Mouse (Mus musculus): ENCODE data around the gene Krt83.
"Not testable (repeated sequence)": the region's sequence is repeated elsewhere in the genome, so short reads cannot be mapped to it uniquely, and the experiment has no call there.

The Krt83 gene

GRCm38 (mm10) chr15:101491431-101491830, at the start of gene Krt83:
Krt83 (minus strand) TSS chr15:101491512.
- in situ Hi-C loops (cut with MboI; ENCODE audit: low sequenced_read_pairs) = no loop called here

- in situ Hi-C loops (cut with MboI; ENCODE audit: low sequenced_read_pairs) = no loop called here
These were observed 47.2 kb upstream of the Krt83 start for GRCm38 (mm10) chr15:101538580-101538900.

GRCm38 (mm10) chr15:101537864-101538579, 46.7 kb upstream of the Krt83 start:
- in situ Hi-C loops (cut with MboI; ENCODE audit: low sequenced_read_pairs) = no loop called here

GRCm38 (mm10) chr15:101536054-101536850, 44.9 kb upstream of the Krt83 start:
- in situ Hi-C loops (cut with MboI; ENCODE audit: low sequenced_read_pairs) = no loop called here

GRCm38 (mm10) chr15:101532720-101533119, 41.4 kb upstream of the Krt83 start, which contains the start of gene Krt84:
Krt84 (minus strand) TSS chr15:101532820.
- in situ Hi-C loops (cut with MboI; ENCODE audit: low sequenced_read_pairs) = no loop called here

GRCm38 (mm10) chr15:101522556-101523232, 31.4 kb upstream of the Krt83 start:
- in situ Hi-C loops (cut with MboI; ENCODE audit: low sequenced_read_pairs) = loop anchor here (5.0 to 10.0 kb wide), 2 partner anchors 460 to 542 kb away; no protein-coding TSS in a partner anchor

- in situ Hi-C loops (cut with MboI; ENCODE audit: low sequenced_read_pairs) = loop anchor here (5.0 to 10.0 kb wide), 2 partner anchors 463 to 545 kb away; no protein-coding TSS in a partner anchor
These were observed 28.5 kb upstream of the Krt83 start for GRCm38 (mm10) chr15:101519792-101520191.

GRCm38 (mm10) chr15:101517161-101517560, 25.8 kb upstream of the Krt83 start, which contains the start of gene Gm49425:
Gm49425 (minus strand) TSS chr15:101517261.
- in situ Hi-C loops (cut with MboI; ENCODE audit: low sequenced_read_pairs) = not testable (repeated sequence)

GRCm38 (mm10) chr15:101508247-101508646, 16.9 kb upstream of the Krt83 start:
- in situ Hi-C loops (cut with MboI; ENCODE audit: low sequenced_read_pairs) = no loop called here

GRCm38 (mm10) chr15:101506896-101507758, 15.8 kb upstream of the Krt83 start:
- in situ Hi-C loops (cut with MboI; ENCODE audit: low sequenced_read_pairs) = no loop called here

GRCm38 (mm10) chr15:101497181-101497580, 5.9 kb upstream of the Krt83 start:
- in situ Hi-C loops (cut with MboI; ENCODE audit: low sequenced_read_pairs) = no loop called here

GRCm38 (mm10) chr15:101495266-101495665, 4.0 kb upstream of the Krt83 start:
- in situ Hi-C loops (cut with MboI; ENCODE audit: low sequenced_read_pairs) = no loop called here

- in situ Hi-C loops (cut with MboI; ENCODE audit: low sequenced_read_pairs) = no loop called here
These were observed 2.9 kb upstream of the Krt83 start for GRCm38 (mm10) chr15:101494203-101494602.

GRCm38 (mm10) chr15:101493713-101494112, 2.4 kb upstream of the Krt83 start:
- in situ Hi-C loops (cut with MboI; ENCODE audit: low sequenced_read_pairs) = no loop called here

GRCm38 (mm10) chr15:101492718-101493117, 1.4 kb upstream of the Krt83 start:
- in situ Hi-C loops (cut with MboI; ENCODE audit: low sequenced_read_pairs) = no loop called here

GRCm38 (mm10) chr15:101485911-101486635, 5.2 kb downstream of the Krt83 start:
- in situ Hi-C loops (cut with MboI; ENCODE audit: low sequenced_read_pairs) = no loop called here

- in situ Hi-C loops (cut with MboI; ENCODE audit: low sequenced_read_pairs) = no loop called here
These were observed 6.4 kb downstream of the Krt83 start for GRCm38 (mm10) chr15:101484939-101485338.

GRCm38 (mm10) chr15:101483646-101484045, 7.7 kb downstream of the Krt83 start:
- in situ Hi-C loops (cut with MboI; ENCODE audit: low sequenced_read_pairs) = no loop called here

GRCm38 (mm10) chr15:101482056-101482455, 9.3 kb downstream of the Krt83 start:
- in situ Hi-C loops (cut with MboI; ENCODE audit: low sequenced_read_pairs) = no loop called here

- in situ Hi-C loops (cut with MboI; ENCODE audit: low sequenced_read_pairs) = no loop called here
These were observed 11.6 kb downstream of the Krt83 start for GRCm38 (mm10) chr15:101479666-101480060.
